Mouse (Mus musculus) thymus, postnatal 4 days (tissue): ENCODE measurements around the gene Rnf130.
A peak's percentile ranks its signal among the peaks of the same experiment; 100 is the strongest.
"Not testable (repeated sequence)": the region's sequence is repeated elsewhere in the genome, so short reads cannot be mapped to it uniquely, and the experiment has no call there.

ENCODE experiments used
- DNase-seq: peaks from one replicate; pipeline ENCODE4 v3.0.0; 2021

Gene Rnf130

DNA sequence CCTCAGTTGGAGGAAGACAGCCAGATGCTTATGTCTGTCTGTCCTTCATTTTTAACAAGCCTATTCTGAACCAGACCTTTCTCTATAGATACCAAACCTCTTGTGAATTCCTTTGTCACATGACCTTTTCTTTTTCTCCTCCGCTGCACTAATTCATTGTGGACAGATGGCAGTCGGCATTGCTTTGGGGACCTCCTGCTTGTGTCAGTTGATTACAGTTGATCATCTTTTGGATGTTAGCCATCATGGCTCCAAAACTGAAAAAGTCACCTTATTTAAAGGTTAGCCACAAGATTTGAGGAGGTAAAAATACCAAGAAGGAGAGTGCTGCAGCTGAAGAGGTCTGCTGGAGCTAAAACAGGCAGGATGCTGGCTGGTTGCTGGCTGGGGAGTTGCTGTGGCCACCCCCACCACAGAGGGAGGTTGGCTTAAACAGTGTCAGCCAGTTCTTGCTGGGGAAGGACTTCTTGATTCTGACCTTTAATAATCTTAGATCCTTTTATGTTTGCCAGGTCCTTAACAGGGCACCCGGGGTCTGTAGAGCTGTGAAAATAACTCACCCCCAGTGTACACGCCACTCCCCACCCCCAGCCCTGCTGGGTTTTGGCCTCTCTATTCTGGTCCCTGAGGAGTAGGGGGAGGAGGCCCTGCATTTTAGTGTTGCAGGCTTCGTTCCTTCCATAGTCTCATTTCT lies 66.0 kb downstream of the Rnf130 start:
- DNase-seq, result no peak

DNA sequence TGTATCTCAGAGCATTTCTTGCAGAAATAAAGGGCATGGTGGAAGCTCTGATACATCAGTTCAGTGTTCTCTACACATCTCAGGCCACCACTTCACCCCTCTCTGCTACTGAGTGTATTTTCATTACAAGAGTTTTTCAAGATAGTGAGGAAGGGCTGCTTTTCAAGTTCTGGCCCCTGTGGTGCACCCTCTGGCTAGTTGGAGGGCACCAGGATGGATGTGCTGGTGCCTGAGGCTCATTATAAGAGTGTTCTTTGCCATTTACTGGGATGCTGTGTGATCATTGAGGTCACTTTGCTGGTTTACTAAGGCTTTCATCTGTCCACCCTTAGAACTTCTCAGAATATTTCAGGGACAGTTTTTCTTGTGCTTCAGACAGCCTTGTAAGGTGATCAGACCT lies 66.5 kb downstream of the Rnf130 start:
- DNase-seq, result no peak

DNA sequence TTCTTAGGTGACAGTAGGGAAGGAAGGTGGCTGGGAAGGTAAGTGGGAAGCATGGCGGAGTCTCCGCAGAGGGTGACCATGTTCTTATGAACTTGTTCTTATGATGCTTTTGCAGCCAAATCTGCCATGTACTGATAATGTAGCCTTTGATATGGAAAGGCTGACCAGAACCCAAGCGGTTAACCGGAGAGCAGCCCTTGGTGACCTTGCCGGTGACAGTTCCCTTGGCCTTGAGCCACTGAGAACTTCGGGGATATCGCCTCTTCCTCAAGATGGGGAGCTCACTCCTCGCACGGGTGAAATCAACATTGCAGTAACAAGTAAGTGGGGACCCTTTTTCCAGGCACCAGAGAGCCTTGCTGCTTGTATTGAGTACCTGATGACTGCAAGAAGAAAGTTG lies 70.5 kb downstream of the Rnf130 start:
- DNase-seq, result no peak

DNA sequence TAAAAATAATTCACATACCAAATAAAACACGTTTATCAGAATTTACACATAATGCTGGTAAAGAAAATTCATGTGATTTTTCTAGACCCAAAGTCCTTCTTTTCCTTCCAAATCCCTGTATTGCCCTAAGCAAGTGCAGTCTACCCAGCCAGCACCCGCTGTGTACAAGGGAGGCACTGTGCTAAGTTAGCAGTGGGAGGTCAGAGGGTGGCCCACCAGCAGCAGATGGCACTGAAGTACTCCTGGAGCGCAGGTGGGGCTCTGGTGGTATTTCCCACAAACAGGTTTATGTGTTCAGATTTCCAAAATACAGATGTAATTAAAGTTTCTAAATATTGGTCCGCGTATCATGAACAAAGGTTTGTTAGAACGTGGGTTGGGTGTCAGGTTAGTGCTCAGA lies 71.9 kb downstream of the Rnf130 start:
- no peak for DNase-seq

DNA sequence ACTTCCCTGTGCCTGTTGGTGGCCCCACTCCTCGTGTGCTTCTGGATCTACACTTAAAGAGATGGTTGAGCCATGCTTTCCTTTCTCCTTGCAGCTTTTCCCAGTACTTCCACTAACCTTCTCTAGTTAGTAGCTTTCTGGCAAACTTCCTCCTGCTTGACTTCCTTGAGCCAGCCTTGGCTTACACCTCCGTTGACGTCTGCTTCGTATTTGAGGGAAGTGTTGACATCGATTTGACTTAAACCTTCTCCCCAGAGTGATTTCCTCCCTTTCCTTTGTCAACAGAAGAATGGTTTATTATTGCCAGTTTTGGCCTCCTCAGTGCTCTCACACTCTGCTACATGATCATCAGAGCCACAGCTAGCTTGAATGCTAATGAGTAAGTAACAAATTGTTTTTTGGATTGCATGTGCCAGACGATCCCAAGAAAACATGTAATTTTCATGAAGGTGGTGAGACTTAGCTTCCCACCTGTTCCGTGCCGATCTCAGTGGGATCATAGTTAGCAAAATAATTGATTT lies 73.9 kb downstream of the Rnf130 start:
- no peak for DNase-seq

DNA sequence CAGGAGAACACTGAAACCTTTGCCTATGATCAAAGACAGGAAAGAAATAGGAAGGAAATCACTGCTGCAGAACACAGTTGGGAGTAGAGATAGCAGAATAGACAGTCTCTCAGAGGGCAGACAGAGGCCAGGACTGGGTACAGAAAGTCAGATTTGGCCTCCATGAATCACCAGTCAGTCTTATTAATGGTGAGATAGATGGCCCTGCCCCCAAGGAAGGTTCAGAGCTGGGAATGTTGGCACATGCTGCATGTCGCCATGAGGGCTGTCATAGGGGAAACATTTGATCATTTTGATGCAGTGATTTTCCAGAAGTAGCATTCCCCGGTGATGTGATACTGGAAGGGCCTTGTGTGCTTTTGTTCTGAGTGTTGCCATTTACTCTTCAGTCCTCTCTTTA lies 74.5 kb downstream of the Rnf130 start:
- DNase-seq, result no peak

DNA sequence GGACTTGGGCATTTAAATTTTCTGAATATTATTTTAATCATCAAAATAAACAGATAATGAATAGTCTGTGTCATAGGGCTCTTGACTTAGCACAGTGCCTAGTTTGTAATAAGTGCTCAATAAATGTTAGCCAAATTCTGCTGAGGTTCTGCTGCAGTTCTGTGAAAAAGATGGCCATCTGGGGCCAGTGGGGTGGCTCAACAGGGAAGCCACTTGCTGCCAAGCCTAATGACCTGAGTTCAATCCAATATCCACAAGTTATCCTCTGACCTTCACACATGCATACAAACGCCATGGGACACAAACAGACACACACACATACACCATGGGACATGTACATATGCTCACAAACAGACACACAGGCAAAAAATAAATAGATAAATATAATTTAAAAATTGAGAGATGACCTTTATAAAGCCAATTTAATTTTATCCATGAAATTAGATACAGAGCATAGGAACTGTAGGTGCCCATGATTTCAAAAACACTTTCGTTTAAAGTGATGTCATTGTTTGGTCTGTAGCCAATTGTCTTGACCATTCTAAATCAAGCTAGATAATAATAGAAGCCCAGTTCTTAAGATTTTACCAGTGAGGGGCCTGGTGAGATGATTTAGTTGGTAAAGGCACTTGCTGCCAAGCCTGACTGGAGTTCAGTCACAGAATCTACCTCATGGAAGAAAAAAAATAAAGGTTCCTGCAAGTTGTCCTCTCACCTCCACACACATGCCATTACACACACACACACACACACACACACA lies 75.6 kb downstream of the Rnf130 start:
- DNase-seq, result no peak

DNA sequence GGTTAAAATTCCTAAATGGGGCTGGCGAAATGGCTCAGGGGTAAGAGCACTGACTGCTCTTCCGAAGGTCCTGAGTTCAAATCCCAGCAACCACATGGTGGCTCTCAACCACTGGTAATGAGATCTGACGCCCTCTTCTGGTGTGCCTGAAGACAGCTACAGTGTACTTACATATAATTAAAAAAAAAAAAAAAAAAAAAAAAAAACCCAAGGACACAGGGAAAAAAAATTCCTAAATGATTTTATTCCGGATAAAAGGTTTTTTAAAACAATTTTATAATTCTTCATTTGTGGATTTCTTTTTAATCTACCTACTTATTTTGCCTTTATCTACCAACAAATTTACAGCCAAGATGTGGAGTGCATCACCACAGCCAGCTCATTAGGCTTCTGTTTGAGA lies 76.8 kb downstream of the Rnf130 start:
- not testable (repeated sequence) for DNase-seq

DNA sequence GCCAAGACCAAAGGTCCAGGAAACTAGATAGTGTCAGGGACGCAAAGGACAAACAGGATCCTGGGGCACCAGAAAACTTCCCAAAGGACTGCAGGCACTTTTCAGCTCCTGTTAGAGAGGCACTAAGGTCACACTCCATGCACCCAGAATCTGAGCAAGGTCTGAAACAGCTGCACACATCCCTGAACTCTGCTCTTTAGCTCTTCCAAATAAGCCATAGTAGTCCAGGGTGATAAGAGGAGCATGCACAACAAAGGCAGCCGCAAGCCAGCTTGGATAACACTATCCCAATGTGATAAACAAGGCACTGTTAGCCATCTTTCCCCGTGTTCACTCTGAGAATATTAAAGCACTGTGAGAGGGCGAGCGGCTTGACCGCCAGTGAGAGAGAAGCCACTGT lies 78.9 kb downstream of the Rnf130 start:
- no peak for DNase-seq

DNA sequence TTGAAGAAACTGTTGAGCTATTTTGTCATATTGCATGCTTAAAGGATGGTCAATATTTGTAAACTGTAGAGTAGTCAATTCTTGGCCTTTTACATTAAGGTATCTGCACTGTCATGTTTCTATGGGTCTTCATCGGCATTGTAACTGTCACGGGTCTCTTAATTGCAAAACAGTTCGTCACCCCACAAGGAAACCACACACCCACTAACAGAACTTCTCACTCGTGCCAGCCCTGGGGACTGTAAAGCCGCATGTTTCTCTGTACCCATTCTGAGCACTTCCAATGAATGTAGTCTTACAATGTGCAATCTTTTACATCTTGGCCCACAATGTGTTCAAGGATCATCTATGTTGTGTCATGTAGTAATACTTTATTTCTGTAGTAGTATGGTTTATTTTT lies 80.1 kb downstream of the Rnf130 start:
- DNase-seq, result no peak

DNA sequence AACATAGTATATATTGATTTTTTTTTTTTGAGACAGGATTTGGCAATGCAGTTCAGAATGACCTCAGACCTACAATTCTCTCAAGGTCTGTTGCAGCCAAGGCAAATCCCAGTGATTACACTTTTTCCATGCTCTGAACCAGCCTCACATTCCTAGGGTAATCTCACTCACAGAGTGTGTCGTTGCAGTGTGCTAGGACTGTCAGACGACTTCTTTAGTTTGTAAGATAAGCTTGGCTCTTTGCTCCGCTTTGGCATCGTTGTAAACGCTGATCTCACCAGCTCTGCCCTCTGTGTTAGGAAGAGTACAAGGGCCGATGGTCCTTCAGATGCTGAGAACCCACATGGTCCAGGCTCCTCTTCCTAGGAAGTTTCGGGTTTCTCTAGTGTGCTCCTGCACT lies 80.9 kb downstream of the Rnf130 start:
- DNase-seq, result no peak

DNA sequence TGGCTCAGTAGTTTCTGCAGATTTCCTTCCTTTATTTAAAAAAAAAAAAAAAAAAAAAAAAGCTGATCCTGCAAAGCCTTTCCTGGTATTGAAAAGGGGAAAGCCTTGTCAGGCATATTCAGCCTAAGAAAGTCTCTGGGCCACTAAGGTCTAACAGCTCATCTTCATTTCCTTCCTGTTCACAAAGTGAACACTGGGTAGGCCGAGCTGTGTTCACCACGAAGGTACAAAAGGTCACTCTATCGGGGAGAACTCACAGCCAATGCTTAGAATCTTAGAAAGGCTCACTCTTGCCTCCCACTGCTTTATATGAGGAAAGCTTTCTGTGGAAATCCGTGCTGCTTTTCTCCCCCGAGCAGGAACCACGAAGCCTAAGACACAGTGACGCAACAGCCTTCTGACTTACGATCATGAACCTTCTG lies 83.7 kb downstream of the Rnf130 start:
- no peak for DNase-seq

DNA sequence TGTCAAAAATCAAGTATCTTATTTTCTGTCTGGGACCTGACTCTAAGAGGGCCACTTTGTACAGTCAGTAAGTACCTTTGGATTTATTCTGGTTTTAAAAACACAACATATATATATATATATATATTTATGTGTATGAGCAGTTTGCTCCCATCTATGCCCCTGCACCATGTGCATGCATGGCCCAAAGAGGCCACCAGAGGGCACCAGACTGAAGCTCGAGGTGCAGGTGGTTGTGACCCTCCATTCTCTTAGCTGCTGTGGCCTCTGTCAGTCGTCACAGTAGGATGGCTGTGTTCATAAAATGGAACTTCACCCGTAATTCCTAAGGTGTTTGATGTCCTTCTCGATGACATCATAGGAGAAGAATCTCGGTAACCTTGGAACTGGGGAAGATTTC lies 89.2 kb downstream of the Rnf130 start:
- DNase-seq, result peak; percentile 94

DNA sequence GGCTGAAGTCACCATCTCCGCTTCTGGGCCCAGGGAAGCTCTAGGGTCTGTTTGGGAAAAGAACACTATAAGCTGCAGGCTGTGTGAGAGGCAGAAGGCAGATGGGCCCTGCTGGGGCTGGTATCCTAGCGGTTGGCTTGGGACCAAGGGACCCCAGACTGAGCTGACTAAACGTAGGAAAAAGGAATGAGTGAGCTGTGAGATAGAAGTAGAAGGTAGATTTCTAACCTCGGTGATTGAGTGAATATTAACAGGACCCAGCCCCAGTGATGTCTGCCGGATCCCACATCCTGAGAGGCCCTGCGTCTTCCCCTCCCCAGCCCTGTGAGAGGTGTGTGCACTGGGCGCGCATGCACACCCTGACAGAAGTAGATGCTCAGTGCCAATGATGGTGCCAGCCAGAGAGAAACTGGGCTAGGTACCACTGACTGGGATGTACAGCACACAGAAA lies 97.5 kb downstream of the Rnf130 start:
- DNase-seq, result no peak

DNA sequence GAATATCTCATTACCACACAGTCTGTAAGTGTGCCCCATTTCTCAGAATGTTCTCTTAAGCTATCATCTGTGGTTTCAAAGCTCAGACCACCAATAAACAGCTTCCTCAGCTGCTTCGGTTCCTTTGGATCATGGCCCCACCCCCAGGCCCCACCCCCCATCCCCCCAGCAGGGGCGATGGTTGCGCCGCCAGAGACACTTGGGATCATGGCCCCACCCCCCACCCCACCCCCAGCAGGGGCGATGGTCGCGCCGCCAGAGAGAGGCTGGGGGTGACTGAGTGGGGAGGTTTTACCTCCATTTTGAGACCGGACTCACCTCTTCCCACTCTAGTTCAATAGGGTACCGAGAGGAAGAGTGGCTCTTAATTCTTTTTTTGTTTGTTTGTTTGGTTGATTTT lies 102.6 kb downstream of the Rnf130 start:
- DNase-seq, result no peak

DNA sequence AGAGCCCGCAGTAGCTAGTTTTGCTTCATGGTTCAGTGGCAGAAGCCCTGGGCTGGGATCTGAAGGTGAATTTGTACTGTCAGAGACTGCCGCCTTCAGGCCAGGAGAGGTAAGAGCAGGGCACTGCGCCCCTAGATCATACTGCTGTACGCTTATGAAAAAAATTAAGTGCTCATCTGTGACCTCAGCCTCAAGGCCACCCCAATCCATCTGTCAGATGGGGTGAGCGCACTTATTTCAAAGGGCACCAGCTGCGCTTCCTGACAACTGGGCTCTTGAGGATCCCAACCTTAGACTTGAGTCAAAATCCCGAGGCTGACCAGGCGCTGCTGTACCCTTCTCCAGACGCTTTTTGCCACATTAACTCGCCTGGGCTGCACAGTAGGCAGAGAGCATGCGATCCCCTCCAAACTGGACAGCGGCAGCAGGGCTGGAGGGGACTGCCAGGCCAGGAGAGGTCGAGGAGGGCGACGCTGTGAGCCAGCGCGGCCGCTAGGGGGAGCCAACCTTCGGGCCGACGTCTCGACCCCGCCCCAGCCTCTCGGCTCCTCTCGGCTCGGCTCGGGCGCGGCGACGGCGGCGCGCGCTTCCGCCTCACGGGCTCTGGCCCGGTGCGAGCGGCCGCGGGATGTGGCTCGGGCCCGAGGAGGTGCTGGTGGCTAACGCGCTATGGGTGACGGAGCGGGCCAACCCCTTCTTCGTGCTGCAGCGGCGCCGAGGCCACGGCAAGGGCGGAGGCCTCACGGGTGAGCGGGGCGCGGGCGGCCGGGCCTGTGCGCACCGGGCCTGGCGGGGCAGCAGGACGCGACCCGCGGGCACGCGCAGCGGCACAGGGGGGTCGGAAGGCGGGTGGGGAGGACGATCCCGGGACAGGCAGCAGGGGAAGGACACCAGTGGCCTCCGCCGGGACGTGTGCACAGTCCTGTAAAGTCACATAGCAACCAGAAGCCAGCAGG lies 105.9 kb downstream of the Rnf130 start, which contains the start of gene Tbc1d9b:
Tbc1d9b (plus strand) TSS at position 586 of the 956 bp plus-strand sequence.
- DNase-seq, result peak; percentile 97

DNA sequence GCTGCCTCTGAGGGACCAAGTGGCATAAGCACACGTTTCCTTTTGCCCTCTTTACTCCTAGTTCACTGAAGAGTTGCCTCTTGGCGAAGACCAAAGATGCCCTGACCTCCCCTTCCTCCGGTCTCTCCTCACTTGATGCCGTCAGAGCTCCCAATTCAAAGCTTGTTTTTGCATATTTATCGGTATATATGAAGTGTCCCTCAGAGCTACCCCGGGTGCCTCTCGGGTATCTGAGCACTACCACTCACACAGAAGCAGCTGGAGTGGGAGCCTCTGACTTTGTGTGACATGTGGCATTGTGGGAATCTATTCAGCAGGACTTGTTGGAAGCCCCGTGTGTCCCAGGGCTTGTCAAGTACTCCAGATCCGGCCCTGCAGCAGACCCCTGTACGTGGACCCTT lies 106.7 kb downstream of the Rnf130 start:
- no peak for DNase-seq

DNA sequence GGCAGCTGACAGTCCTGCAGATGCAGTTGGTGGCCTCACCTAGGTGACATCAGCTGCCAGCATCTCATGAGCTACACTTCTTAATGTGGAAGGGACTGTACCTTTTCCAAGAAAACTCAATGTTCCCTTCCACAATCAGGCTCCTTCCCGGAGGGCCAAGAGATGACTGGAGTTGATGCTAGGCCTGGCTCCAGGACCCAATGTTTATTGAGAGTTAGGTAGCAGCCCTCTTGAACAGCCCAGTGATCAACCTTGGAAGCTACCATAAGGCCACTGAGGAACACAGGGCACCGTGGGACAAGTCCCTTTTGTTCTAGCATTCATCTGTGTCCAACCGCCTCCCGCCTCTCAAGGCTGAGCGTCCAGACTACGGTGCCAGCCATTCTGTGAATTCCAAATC lies 107.1 kb downstream of the Rnf130 start:
- DNase-seq, result no peak

DNA sequence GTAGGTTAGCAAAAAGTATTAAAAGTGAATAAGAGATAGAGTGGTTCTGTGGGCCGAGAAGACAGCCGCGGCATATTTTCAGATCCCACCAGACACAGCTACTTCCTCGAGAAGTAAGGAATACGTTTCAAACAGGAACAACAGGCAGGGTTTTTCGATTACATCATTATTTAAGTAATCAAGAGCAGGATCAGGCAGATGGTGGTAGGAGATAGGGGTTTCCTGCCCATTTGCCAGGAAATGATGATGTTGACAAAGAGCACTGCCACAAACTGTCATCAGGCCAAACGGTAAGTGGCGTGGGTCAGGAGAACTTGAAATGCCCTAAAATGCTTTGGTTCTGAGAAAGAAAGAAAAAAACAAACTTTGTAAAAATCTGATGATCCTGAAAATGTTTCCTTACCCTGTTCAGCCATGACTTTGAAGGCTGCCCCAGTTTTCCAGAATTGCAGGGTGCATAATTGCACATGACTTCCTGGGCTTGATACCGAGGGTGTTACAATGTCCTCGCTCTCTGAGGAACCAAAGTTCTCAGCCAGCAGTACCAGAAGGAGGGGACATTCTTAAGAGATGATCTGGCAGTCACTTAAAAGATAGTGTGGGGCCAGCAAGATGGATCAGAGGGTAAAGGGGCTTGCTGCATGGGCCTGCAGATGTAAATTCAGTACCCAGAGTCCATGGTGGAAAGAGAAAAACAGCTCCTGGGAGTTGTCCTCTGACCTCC lies 109.2 kb downstream of the Rnf130 start:
- DNase-seq, result no peak

DNA sequence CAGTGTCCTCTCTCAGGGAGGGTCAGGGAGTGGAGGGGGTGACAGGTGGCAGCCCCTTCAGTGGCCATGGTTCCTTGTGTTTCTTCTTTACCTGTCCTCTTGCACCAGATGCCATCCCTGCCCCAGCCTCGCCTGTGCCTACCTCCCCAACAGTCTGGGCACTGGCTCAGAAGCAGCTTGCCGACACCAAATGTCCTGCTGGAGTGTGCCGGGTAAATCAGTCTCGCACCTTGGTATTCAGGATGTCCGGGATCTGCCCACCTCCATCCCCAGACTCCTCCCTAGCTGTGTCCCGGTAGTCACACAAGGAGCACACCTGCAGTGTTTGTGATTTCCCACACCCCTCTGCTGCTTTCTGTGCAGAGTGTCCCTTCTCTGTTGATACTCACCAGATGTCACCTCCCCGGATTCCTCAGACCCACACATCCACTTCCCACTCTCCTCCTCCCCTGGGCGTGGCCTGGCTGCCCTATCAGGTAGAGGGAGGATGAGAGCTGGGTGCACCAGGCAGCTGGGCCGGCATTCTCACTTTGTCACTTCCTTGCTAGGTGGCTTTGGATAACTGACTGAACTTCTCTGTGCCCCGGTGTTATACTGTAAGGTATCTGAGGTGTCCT lies 113.2 kb downstream of the Rnf130 start:
- DNase-seq, result no peak

DNA sequence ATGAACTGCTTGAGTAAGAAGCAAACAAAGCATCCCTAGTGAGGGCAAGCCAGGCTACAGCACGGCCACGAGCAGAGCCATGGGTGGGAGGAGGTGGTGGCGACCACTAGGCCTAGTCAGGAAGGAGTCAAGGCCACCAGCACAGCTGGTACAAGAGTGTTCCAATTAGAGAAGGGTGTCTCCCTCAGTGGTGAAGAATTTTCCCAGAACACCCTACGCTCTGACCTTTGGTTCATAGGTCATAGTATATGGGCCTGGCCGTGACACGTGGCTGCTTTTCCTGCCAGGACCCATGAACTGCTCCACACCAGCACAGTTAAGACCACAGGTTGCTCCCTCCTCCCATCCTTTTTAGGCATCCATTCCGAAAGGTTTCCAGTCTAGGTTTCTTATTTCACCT lies 114.4 kb downstream of the Rnf130 start:
- DNase-seq, result no peak

DNA sequence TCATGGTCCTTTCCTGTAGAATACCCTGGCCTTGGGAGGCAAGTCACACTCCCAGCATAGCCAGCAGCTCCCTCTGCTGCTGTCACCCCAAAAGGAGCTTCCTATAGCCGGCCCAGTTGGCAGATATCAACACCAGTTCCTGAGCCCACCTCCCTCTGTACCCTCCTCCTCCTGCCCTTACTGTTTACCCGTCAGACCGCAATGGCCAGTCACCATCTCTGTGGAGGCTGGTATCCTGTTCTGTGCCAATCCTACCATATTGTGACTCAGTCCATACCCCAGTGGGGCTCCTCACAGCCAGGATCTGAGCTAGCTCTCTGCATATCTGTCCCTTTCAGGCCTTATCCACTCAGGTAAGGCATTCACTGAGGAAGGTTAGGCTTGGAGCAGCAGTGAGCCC lies 120.4 kb downstream of the Rnf130 start:
- no peak for DNase-seq
